ENCODE assay signal across 8 mouse cellular contexts in genomic region chr8:88495071-88495805, GRCm38 (mm10). TPM values are rescaled to one million over a fixed set of nuclear protein-coding genes. Genes with fewer than 3 reads are reported as not detected.
DNase-seq lines count a peak whose midpoint lies in the region; ATAC-seq lines count a peak whose summit lies in the region.

No protein-coding gene starts in this region.

- 0 out of 2 replicates have a peak, but pooled peaks cover 2% of the 10 kb centered on the region for H3K9me3 ChIP-seq in neural tube, embryonic 11.5 days (ENCODE audit: control insufficient read depth, low read length)
- H3K9me3 ChIP-seq in neural tube, embryonic 13.5 days = no peaks in the 10 kb centered on the region; the same call in 1 of the 2 replicates

- peak; percentile 32 for DNase-seq in adrenal gland, postnatal 14 days
- DNase-seq in adrenal gland, postnatal 4 days (ENCODE audit: low spot score in 2 of 2) = no peak
- peak; percentile 40 for DNase-seq in neural tube, embryonic 11.5 days (ENCODE audit: low spot score)
- no peak for DNase-seq in neural tube, embryonic 10.5 days (ENCODE audit: extremely low spot score, low spot score)
- peak; percentile 79 for DNase-seq in layer of hippocampus, adult 9-11 months
- DNase-seq in ovary, postnatal 14 days (ENCODE audit: low spot score) = no peak
- DNase-seq in urinary bladder, postnatal 4 days (ENCODE audit: low spot score in 2 of 2) = no peak

- no peak overlapping the region for H3K4me3 ChIP-seq in neural tube, embryonic 11.5 days (ENCODE audit: low read depth, low read length)
- H3K4me3 ChIP-seq in neural tube, embryonic 13.5 days = no peak overlapping the region; the same call in 1 of the 2 replicates

- whole genome bisulfite sequencing in neural tube, embryonic 11.5 days = 4% methylated on average over 11 of the region's 11 CpGs
- 2% methylated on average over 11 of the region's 11 CpGs for WGBS in neural tube, embryonic 13.5 days

- no peaks in the 10 kb centered on the region for H3K27me3 ChIP-seq in neural tube, embryonic 11.5 days (ENCODE audit: control insufficient read depth, insufficient read depth, low read length)
- H3K27me3 ChIP-seq in neural tube, embryonic 13.5 days = no peaks in the 10 kb centered on the region

- no peak overlapping the region for H3K4me2 ChIP-seq in neural tube, embryonic 11.5 days (ENCODE audit: low read depth)
- peak overlapping the region; percentile 41 for H3K4me2 ChIP-seq in neural tube, embryonic 13.5 days

- H3K4me1 ChIP-seq in neural tube, embryonic 11.5 days (ENCODE audit: control insufficient read depth, insufficient read depth, low read length) = no peaks in the 10 kb centered on the region
- peaks cover 8% of the 10 kb centered on the region for H3K4me1 ChIP-seq in neural tube, embryonic 13.5 days (replicated peaks)

- no peak overlapping the region for H3K27ac ChIP-seq in neural tube, embryonic 11.5 days (ENCODE audit: low read depth, low read length)
- peak overlapping the region; percentile 54; the same call in 1 of the 2 replicates for H3K27ac ChIP-seq in neural tube, embryonic 13.5 days (replicated peaks)

- no peak overlapping the region for H3K9ac ChIP-seq in neural tube, embryonic 11.5 days (ENCODE audit: low read length)
- H3K9ac ChIP-seq in neural tube, embryonic 13.5 days = peak overlapping the region; percentile 45

- no peaks in the 10 kb centered on the region for H3K36me3 ChIP-seq in neural tube, embryonic 11.5 days (ENCODE audit: control insufficient read depth, insufficient read depth, low read length)
- no peaks in the 10 kb centered on the region for H3K36me3 ChIP-seq in neural tube, embryonic 13.5 days

- no peak for ATAC-seq in neural tube, embryonic 11.5 days (ENCODE audit: insufficient read depth, low FRiP score, low TSS enrichment)
- ATAC-seq in neural tube, embryonic 13.5 days (ENCODE audit: low read depth) = peak; percentile 76

RNA-seq across cellular contexts. Expression of gene Nkd1, which starts 25.9 kb away (rescaled TPM):
- total RNA-seq in adrenal gland, postnatal 14 days (2021) = 40.7 and 46.1 TPM in 2 replicates
- 10 to 100 TPM; 47.8 to 54.3 TPM for total RNA-seq in adrenal gland, postnatal 4 days (2021)
- polyA plus RNA-seq in neural tube, embryonic 11.5 days (2014; fragmentation: Nextera tagmentation; extraction: Ambion mirVana) = 64.7 and 68.7 TPM in 2 replicates
- polyA plus RNA-seq in neural tube, embryonic 13.5 days (2015; fragmentation: Nextera tagmentation; extraction: Ambion mirVana) = 48.9 and 52.3 TPM in 2 replicates

Comparison
In these comparisons a context has a peak if more than half of its experiments do, and no peak if none do; other contexts are left out.
1. DNase-seq: peak in adrenal gland, postnatal 14 days (single experiment), neural tube, embryonic 11.5 days (single experiment) and layer of hippocampus, adult 9-11 months (single experiment); none in adrenal gland, postnatal 4 days (0 of 2), neural tube, embryonic 10.5 days (single experiment), ovary, postnatal 14 days (single experiment) and urinary bladder, postnatal 4 days (0 of 2).